Mouse (Mus musculus) intestine, postnatal 0 days (tissue): ENCODE results near the gene Upf3b. TPM values are rescaled to one million over a fixed set of nuclear protein-coding genes. Genes with fewer than 3 reads are reported as not detected.
"Not testable (repeated sequence)": the region's sequence is repeated elsewhere in the genome, so short reads cannot be mapped to it uniquely, and the experiment has no call there.

Source experiments
- ATAC-seq: fragments of 200-750 bp; cut with Nextera tagmentation; 2 replicates; pipeline ENCODE4 v1.8.0; 2017; ENCODE audit warnings: mild to moderate bottlenecking, moderate TSS enrichment, moderate library complexity
- H3K27ac ChIP-seq: fragments of 300-500 bp; sonication (generic); 2 replicates; pipeline ENCODE4 v1.5.1; 2014; ENCODE audit warnings: mild to moderate bottlenecking, low read depth, low read length, moderate library complexity
- H3K27me3 ChIP-seq: fragments of 300-500 bp; sonication (generic); replicated peaks from 2 replicates; pipeline ENCODE4 v1.6.1; 2014; ENCODE audit warnings: low read length, mixed read lengths; ENCODE audit not compliant: control insufficient read depth, insufficient read depth
- H3K36me3 ChIP-seq: fragments of 300-500 bp; sonication (generic); 2 replicates; pipeline ENCODE4 v1.6.1; 2014; ENCODE audit warnings: mild to moderate bottlenecking, moderate library complexity; ENCODE audit not compliant: control insufficient read depth, insufficient read depth
- H3K4me1 ChIP-seq: fragments of 300-500 bp; sonication (generic); replicated peaks from 2 replicates; pipeline ENCODE4 v1.6.1; 2014; ENCODE audit warnings: antibody characterized with exemption, low read length, mixed read lengths; ENCODE audit not compliant: control insufficient read depth, insufficient read depth
- H3K4me2 ChIP-seq: fragments of 300-500 bp; sonication (generic); replicated peaks from 2 replicates; pipeline ENCODE4 v1.6.1; 2014; ENCODE audit warnings: low read depth, mild to moderate bottlenecking, moderate library complexity
- H3K4me3 ChIP-seq: fragments of 300-500 bp; sonication (generic); 2 replicates; pipeline ENCODE4 v1.5.1; 2014; ENCODE audit warnings: low read depth, low read length
- H3K9ac ChIP-seq: fragments of 300-500 bp; sonication (generic); 2 replicates; pipeline ENCODE4 v1.6.1; 2014; ENCODE audit warnings: mild to moderate bottlenecking, low read depth, low read length
- H3K9me3 ChIP-seq: fragments of 300-500 bp; sonication (generic); 2 replicates; pipeline ENCODE4 v1.6.1; 2016; ENCODE audit warnings: mixed run types; ENCODE audit not compliant: control insufficient read depth
- CTCF ChIP-seq: sonication (generic); IDR thresholded peaks from 2 replicates; pipeline ENCODE4 v1.5.1; 2016; ENCODE audit warnings: low read depth, mild to moderate bottlenecking, control low read depth, antibody characterized with exemption, moderate library complexity
- WGBS: fragments of 180-500 bp; shearing (Covaris S2); extraction: QIAGEN DNeasy Blood & Tissue Kit; methylation state at CpG from one replicate; pipeline ENCODE4 v1.1.7; 2014; 5-methylcytosine and 5-hydroxymethylcytosine counted together
- polyA plus RNA-seq: library from polyadenylated mRNA; unstranded; fragments of >200 nt; fragmentation: Nextera tagmentation; extraction: Ambion mirVana; gene quantifications from 2 replicates; pipeline ENCODE4 v1.2.1, GENCODE M21; 2015

The Upf3b gene
- polyA plus RNA-seq: 9.6 and 11.4 TPM in 2 replicates

DNA sequence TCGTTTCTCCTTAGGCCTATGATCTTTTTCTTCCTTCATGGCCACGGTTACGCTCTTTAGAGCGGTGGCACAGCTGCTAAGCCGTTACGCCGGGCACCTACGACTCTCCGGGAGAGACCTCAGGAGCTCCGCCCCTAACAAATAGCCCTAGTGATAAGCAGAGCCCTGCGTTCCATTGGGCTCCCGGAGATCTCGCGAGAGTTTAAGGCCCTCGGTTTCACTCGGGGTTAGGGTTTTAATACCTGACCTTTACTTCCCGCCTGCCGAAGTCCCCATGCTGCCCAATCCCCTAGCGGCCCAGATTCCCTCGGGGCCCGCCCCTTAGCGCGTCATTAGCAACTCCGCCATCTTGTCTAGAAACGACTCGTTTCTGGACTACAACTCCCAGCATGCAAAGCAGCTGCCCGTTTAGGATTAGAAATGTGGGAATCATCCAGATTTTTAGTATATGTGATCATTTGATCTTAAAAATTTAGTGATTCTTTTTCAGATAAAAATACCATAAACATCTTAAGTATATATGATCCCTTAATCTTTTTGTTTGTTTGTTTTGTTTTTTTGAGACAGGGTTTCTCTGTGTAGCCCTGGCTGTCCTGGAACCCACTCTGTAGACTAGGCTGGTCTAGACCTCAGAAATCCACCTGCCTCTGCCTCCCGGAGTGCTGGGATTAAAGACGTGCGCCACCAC lies at the start of gene Upf3b:
TSS of gene Upf3b (minus strand) at position 130 of the 688 bp plus-strand sequence.
- Histone ChIP-seq H3K4me1 (no peaks in the 10 kb centered on the region), H3K4me2 (peak within 1 kb of the TSS; percentile 69), H3K27ac (peak within 1 kb of the TSS; percentile 77), H3K27me3 (no peaks in the 10 kb centered on the region), H3K9me3 (no peaks in the 10 kb centered on the region), H3K4me3 (peak within 1 kb of the TSS; percentile 50), H3K9ac (peak within 1 kb of the TSS; percentile 45; the same call in 1 of the 2 replicates), H3K36me3 (no peaks in the 10 kb centered on the region)
- peak; percentile 100 for ATAC-seq
- TF ChIP-seq CTCF: no peak
- WGBS: 20% methylated on average over 30 of the region's 30 CpGs

DNA sequence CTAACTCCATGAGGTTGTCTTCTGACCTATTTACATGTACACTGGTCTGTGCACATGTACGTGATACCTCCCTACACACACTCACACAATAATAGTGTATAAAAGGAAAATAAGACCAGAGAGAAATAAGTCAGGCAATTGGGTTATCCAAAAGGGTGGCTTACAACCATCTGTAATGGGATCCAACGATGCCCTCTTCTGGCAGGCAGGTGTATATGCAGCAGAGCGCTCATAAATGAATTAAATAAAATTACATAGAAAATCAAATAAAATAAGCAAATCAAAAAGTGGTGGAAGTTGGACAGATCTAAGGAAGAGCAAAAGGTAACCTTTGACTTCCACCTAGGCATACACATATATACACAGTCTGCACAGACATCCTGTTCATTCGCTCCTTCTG lies 47.7 kb upstream of the Upf3b start:
- WGBS: 62% methylated on average over 4 of the region's 4 CpGs
- Histone ChIP-seq H3K4me3 (no peak overlapping the region), H3K27ac (no peak overlapping the region), H3K4me2 (no peak overlapping the region), H3K4me1 (no peaks in the 10 kb centered on the region), H3K27me3 (no peaks in the 10 kb centered on the region), H3K9me3 (no peaks in the 10 kb centered on the region), H3K36me3 (no peaks in the 10 kb centered on the region), H3K9ac (no peak overlapping the region)
- ATAC-seq: no peak
- peak; percentile 55 for TF ChIP-seq CTCF

DNA sequence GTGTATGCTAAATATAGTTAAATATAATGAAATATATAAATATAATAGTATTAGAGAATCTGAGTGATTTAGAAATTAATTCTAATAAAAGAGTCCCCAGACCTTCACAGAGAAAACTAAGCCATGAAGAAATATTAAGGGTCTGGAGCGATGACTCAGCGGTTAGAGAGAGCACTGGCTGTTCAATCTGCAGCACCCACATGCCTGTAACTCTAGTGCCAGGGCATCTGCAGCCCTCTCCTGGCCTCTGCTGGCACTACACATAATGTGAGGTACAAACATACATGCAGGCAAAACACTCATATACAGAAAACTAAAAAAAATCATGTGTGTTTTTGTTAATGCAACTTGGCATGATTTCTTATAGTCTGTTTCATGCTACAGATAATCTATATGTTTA lies 34.8 kb upstream of the Upf3b start:
- peak; percentile 57 for TF ChIP-seq CTCF
- no peak for ATAC-seq
- Histone ChIP-seq H3K36me3 (no peaks in the 10 kb centered on the region), H3K4me1 (no peaks in the 10 kb centered on the region), H3K27ac (no peak overlapping the region), H3K9me3 (no peaks in the 10 kb centered on the region), H3K9ac (no peak overlapping the region), H3K27me3 (no peaks in the 10 kb centered on the region), H3K4me2 (no peak overlapping the region), H3K4me3 (no peak overlapping the region)
- 95% methylated on average over 2 of the region's 2 CpGs for WGBS

DNA sequence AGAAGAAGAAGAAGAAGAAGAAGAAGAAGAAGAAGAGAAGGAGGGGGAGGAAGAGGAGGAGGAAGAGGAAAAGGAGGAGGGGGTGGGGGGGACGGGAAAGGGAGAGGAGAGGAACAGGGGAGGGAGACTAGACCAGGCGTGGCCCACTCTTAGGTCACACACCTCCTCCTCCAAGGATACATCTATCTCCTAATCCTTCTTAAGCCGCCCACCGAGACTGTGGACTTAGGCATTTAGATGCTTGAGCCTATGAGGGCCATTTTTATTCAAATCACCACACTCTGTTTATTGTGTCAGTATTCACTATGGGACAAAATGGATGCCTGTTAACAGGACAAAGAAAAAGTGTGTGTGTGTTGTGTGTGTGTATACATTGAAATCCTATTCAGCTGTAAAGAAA lies 34.4 kb upstream of the Upf3b start:
- not testable (repeated sequence) for H3K4me2 ChIP-seq, H3K4me3 ChIP-seq, ATAC-seq, H3K9ac ChIP-seq, H3K9me3 ChIP-seq, H3K27me3 ChIP-seq, H3K4me1 ChIP-seq, H3K36me3 ChIP-seq, H3K27ac ChIP-seq
- WGBS: 79% methylated on average over 2 of the region's 4 CpGs

DNA sequence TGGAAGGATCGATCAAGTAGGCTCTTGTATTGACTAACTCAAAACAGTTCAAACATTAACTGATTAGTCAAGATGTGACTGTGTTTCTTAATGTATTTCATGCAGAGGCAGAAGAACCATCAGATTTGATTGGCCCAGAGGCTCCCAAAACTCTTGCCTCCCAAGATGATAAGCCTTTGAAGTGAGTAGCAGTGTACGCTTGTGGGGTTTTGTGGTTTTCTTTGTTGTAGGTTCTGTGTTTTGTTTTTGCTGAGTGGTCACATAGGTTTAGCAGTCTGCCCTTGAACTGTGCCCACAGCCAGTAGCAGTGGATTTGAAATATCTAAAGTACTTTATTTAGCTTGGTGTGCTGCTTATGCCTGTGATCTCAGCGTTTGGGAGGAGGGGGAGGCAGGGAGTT lies 31.6 kb upstream of the Upf3b start:
- Histone ChIP-seq H3K36me3 (peaks cover 2% of the 10 kb centered on the region; the same call in 1 of the 2 replicates), H3K9ac (no peak overlapping the region), H3K27ac (no peak overlapping the region), H3K4me2 (no peak overlapping the region), H3K27me3 (no peaks in the 10 kb centered on the region), H3K9me3 (no peaks in the 10 kb centered on the region), H3K4me3 (no peak overlapping the region), H3K4me1 (no peaks in the 10 kb centered on the region)
- no peak for TF ChIP-seq CTCF
- 83% methylated on average over 3 of the region's 3 CpGs for WGBS
- no peak for ATAC-seq

DNA sequence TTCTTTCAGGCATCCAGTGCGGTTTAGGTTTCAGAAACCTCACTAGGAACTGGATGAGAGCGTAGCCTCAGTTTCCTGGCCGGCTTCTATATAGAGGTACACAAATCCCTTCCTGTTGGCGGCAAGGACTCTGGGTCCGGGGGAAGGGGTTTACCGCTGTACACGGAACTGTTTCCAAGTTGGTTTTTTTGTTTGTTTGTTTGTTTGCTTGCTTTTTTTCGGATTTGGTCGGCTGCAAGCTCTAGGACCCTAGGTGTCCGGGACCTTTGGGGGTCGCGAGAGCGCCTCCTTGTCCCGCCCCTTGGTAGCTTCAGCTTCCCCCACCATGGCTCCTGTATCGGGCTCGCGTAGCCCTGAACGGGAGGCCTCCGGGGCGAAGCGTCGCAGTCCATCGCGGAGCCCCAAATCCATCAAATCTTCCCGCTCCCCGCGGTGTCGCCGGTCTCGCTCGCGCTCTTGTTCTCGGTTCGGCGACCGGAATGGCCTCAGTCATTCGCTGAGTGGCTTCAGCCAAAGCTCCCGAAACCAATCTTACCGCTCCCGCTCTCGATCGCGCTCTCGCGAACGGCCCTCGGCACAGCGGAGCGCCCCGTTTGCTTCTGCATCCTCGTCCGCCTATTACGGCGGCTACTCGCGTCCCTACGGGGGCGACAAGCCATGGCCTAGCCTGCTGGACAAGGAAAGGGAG lies 16.7 kb upstream of the Upf3b start, which contains the start of gene Nkap:
TSS of gene Nkap (plus strand) at position 125 of the 688 bp plus-strand sequence.
- peak within 1 kb of the TSS; percentile 77 for H3K27ac ChIP-seq
- no peaks in the 10 kb centered on the region for H3K27me3 ChIP-seq
- H3K9ac ChIP-seq: peak within 1 kb of the TSS; percentile 83
- no peaks in the 10 kb centered on the region for H3K9me3 ChIP-seq
- no peaks in the 10 kb centered on the region for H3K36me3 ChIP-seq
- H3K4me2 ChIP-seq: peak within 1 kb of the TSS; percentile 57
- peak within 1 kb of the TSS; percentile 68 for H3K4me3 ChIP-seq
- WGBS: 13% methylated on average over 58 of the region's 58 CpGs
- TF ChIP-seq CTCF: no peak
- peak; percentile 88 for ATAC-seq
- no peaks in the 10 kb centered on the region for H3K4me1 ChIP-seq
